In the genomic region with DNA sequence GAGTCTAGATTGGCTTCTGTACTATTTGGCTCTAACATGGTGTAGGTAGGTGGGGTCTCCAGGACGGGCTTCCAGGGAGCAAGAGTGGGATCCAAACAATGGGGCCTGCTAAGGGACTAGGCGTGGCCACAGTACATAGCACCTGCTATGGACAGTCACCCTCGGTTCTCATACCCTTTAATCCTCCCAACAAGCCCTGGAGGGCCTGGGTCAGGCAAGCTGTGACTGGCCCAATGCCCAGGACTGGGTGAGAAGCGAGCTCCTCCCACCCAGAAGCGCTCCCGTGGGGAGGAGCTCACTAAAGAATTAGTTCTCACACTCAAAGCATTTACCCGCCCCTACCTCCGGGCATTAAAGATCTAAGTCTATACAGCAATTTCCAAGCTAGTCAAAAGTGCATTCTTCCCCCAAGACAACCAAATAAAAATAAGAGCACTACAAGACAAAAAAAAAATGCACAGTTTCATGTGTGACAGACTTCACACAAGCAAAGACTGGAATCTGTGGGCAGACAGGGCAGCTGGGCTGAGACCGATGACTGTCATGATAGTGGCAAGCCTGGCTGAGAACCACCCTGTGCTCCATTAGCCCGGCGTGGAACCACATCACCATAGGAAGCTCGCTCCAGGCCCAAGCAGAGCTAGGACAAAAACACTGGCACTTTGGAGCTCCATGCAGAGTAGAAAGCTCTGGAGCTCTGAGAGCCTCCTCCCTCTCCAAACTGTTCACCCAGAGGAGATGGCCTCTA, we compare ENCODE assay signal across 8 mouse cellular contexts. TPM values are rescaled to one million over a fixed set of nuclear protein-coding genes. Genes with fewer than 3 reads are reported as not detected.
DNase-seq lines count a peak whose midpoint lies in the region; ATAC-seq and TF ChIP-seq lines count a peak whose summit lies in the region.

No protein-coding gene starts in this region.

- peaks cover 17% of the 10 kb centered on the region for H3K4me1 ChIP-seq in liver, adult 2 months (ENCODE audit: control insufficient read depth, insufficient read depth, low read length)
- H3K4me1 ChIP-seq in liver, embryonic 12.5 days = peaks cover 44% of the 10 kb centered on the region
- peaks cover 16% of the 10 kb centered on the region for H3K4me1 ChIP-seq in forebrain, embryonic 13.5 days
- H3K4me1 ChIP-seq in kidney, postnatal 0 days (replicated peaks; ENCODE audit: insufficient read depth, low read length) = peaks cover 33% of the 10 kb centered on the region
- H3K4me1 ChIP-seq in midbrain, embryonic 15.5 days = peaks cover 9% of the 10 kb centered on the region
- peaks cover 37% of the 10 kb centered on the region for H3K4me1 ChIP-seq in thymus, adult 2 months (replicated peaks; ENCODE audit: control insufficient read depth, insufficient read depth, low read length)

- H3K27me3 ChIP-seq in liver, adult 2 months (ENCODE audit: control insufficient read depth, insufficient read depth, low read length) = no peaks in the 10 kb centered on the region
- H3K27me3 ChIP-seq in liver, embryonic 12.5 days (replicated peaks) = no peaks in the 10 kb centered on the region; the same call in 1 of the 2 replicates
- no peaks in the 10 kb centered on the region for H3K27me3 ChIP-seq in forebrain, embryonic 13.5 days
- no peaks in the 10 kb centered on the region for H3K27me3 ChIP-seq in kidney, postnatal 0 days (ENCODE audit: insufficient read depth, low read length)
- H3K27me3 ChIP-seq in midbrain, embryonic 15.5 days (replicated peaks) = no peaks in the 10 kb centered on the region
- H3K27me3 ChIP-seq in thymus, adult 2 months (ENCODE audit: control insufficient read depth, insufficient read depth, low read length) = no peaks in the 10 kb centered on the region

- no peaks in the 10 kb centered on the region for H3K36me3 ChIP-seq in liver, adult 2 months (ENCODE audit: control insufficient read depth, insufficient read depth, low read length)
- H3K36me3 ChIP-seq in liver, embryonic 12.5 days = peaks cover 46% of the 10 kb centered on the region
- no peaks in the 10 kb centered on the region for H3K36me3 ChIP-seq in forebrain, embryonic 13.5 days (ENCODE audit: poor library complexity, severe bottlenecking)
- no peaks in the 10 kb centered on the region for H3K36me3 ChIP-seq in kidney, postnatal 0 days (ENCODE audit: insufficient read depth, low read length)
- H3K36me3 ChIP-seq in midbrain, embryonic 15.5 days (replicated peaks) = no peaks in the 10 kb centered on the region
- no peaks in the 10 kb centered on the region for H3K36me3 ChIP-seq in thymus, adult 2 months (ENCODE audit: control insufficient read depth, insufficient read depth, low read length)

- H3K79me2 ChIP-seq in liver, adult 2 months (ENCODE audit: control insufficient read depth, insufficient read depth, low read length) = peaks cover 9% of the 10 kb centered on the region; the same call in 1 of the 2 replicates

- H3K27ac ChIP-seq in liver, adult 2 months (replicated peaks; ENCODE audit: insufficient read depth, low read depth, low read length) = no peak overlapping the region
- no peak overlapping the region; the same call in 1 of the 2 replicates for H3K27ac ChIP-seq in liver, embryonic 12.5 days
- H3K27ac ChIP-seq in forebrain, embryonic 13.5 days = 0 out of 2 replicates have a peak overlapping the region, but pooled peaks have one; percentile 31
- peak overlapping the region; percentile 92 for H3K27ac ChIP-seq in kidney, postnatal 0 days
- H3K27ac ChIP-seq in midbrain, embryonic 15.5 days = 0 out of 2 replicates have a peak overlapping the region, but pooled peaks have one; percentile 21
- H3K27ac ChIP-seq in thymus, adult 2 months (ENCODE audit: control insufficient read depth, insufficient read depth, low read length) = no peak overlapping the region

- no peak for ATAC-seq in liver, embryonic 12.5 days
- peak; percentile 77 for ATAC-seq in forebrain, embryonic 13.5 days
- peak; percentile 27; the same call in 1 of the 2 replicates for ATAC-seq in kidney, postnatal 0 days (replicated peaks; ENCODE audit: low FRiP score, low read depth)
- ATAC-seq in midbrain, embryonic 15.5 days (replicated peaks) = 0 out of 2 replicates have a peak, but pooled peaks have one; percentile 56

- TF ChIP-seq POLR2A in liver, adult 2 months (IDR thresholded peaks at IDR 0.05; ENCODE audit: extremely low read depth, insufficient read depth, low read length) = no peak
- TF ChIP-seq POLR2A in thymus, adult 2 months (IDR thresholded peaks at IDR 0.05; ENCODE audit: control insufficient read depth, extremely low read depth, insufficient read depth, low read length, poor library complexity) = no peak

- H3K4me3 ChIP-seq in liver, adult 2 months (ENCODE audit: insufficient read depth, low read depth, low read length) = no peak overlapping the region
- H3K4me3 ChIP-seq in liver, embryonic 12.5 days = no peak overlapping the region
- no peak overlapping the region for H3K4me3 ChIP-seq in forebrain, embryonic 13.5 days
- H3K4me3 ChIP-seq in kidney, postnatal 0 days (replicated peaks; ENCODE audit: low read depth, low read length) = no peak overlapping the region
- no peak overlapping the region for H3K4me3 ChIP-seq in midbrain, embryonic 15.5 days
- no peak overlapping the region for H3K4me3 ChIP-seq in thymus, adult 2 months (ENCODE audit: control insufficient read depth, insufficient read depth, low read length)

- no peak overlapping the region for H3K4me2 ChIP-seq in liver, embryonic 12.5 days
- no peak overlapping the region for H3K4me2 ChIP-seq in forebrain, embryonic 13.5 days
- H3K4me2 ChIP-seq in kidney, postnatal 0 days (ENCODE audit: low read length) = no peak overlapping the region
- no peak overlapping the region for H3K4me2 ChIP-seq in midbrain, embryonic 15.5 days

- no peak overlapping the region for H3K9ac ChIP-seq in liver, adult 2 months (ENCODE audit: low read depth, low read length)
- H3K9ac ChIP-seq in liver, embryonic 12.5 days = no peak overlapping the region
- H3K9ac ChIP-seq in forebrain, embryonic 13.5 days = no peak overlapping the region
- 0 out of 2 replicates have a peak overlapping the region, but pooled peaks have one; percentile 6 for H3K9ac ChIP-seq in kidney, postnatal 0 days (ENCODE audit: low read depth, low read length)
- H3K9ac ChIP-seq in midbrain, embryonic 15.5 days = no peak overlapping the region

- no peaks in the 10 kb centered on the region for H3K9me3 ChIP-seq in liver, embryonic 12.5 days (replicated peaks)
- no peaks in the 10 kb centered on the region for H3K9me3 ChIP-seq in forebrain, embryonic 13.5 days (replicated peaks)
- H3K9me3 ChIP-seq in kidney, postnatal 0 days (replicated peaks; ENCODE audit: low read length) = no peaks in the 10 kb centered on the region
- no peaks in the 10 kb centered on the region for H3K9me3 ChIP-seq in midbrain, embryonic 15.5 days

- TF ChIP-seq CTCF in liver, adult 2 months (IDR thresholded peaks at IDR 0.05; ENCODE audit: low read depth, low read length) = no peak
- no peak for TF ChIP-seq CTCF in kidney, postnatal 0 days (IDR thresholded peaks at IDR 0.05; ENCODE audit: low read depth)
- no peak for TF ChIP-seq CTCF in thymus, adult 2 months (IDR thresholded peaks at IDR 0.05; ENCODE audit: borderline replicate concordance, control insufficient read depth, extremely low read depth, insufficient read depth, low read length, poor library complexity)

- WGBS in liver, adult 2 months = 55% methylated on average over 12 of the region's 12 CpGs
- 68% methylated on average over 12 of the region's 12 CpGs for WGBS in liver, embryonic 12.5 days (ENCODE audit: insufficient replicate concordance)
- 42% methylated on average over 12 of the region's 12 CpGs for WGBS in forebrain, embryonic 13.5 days
- 44% methylated on average over 12 of the region's 12 CpGs for WGBS in kidney, postnatal 0 days
- 46% methylated on average over 12 of the region's 12 CpGs for WGBS in midbrain, embryonic 15.5 days
- 91% methylated on average over 12 of the region's 12 CpGs for WGBS in thymus, adult 2 months

- DNase-seq in liver, adult 2 months (ENCODE audit: extremely low read depth, low read depth, low spot score) = peak; percentile 37
- DNase-seq in kidney, postnatal 0 days (ENCODE audit: low spot score) = peak; percentile 47
- DNase-seq in cerebellum, adult 11 months = no peak
- no peak for DNase-seq in yolk sac, embryonic 10.5 days (ENCODE audit: low spot score)
- no peak for DNase-seq in thymus, adult 2 months

RNA-seq across cellular contexts. Expression of a gene that starts 23.0 kb away (rescaled TPM):
- 76.1 and 81.6 TPM in 2 replicates for total RNA-seq in liver, adult 2 months (2014; rRNA removed)
- 140 and 148 TPM in 2 replicates for polyA plus RNA-seq in liver, adult 2 months (2012; rRNA removed)
- polyA plus RNA-seq in liver, embryonic 12.5 days (2016; fragmentation: Nextera tagmentation; extraction: Ambion mirVana) = 46.2 and 49.4 TPM in 2 replicates
- polyA plus RNA-seq in forebrain, embryonic 13.5 days (2015; fragmentation: Nextera tagmentation; extraction: Ambion mirVana) = 12.0 and 14.8 TPM in 2 replicates
- 85.1 and 89.4 TPM in 2 replicates for polyA plus RNA-seq in kidney, postnatal 0 days (2015; fragmentation: Nextera tagmentation; extraction: Ambion mirVana)
- 22.1 and 24.8 TPM in 2 replicates for polyA plus RNA-seq in midbrain, embryonic 15.5 days (2015; fragmentation: Nextera tagmentation; extraction: Ambion mirVana)
- polyA plus RNA-seq in thymus, adult 2 months (2012; rRNA removed) = 176 and 181 TPM in 2 replicates

Comparison
In these comparisons a context has a peak if more than half of its experiments do, and no peak if none do; other contexts are left out.
1. DNase-seq: peak in liver, adult 2 months (single experiment) and kidney, postnatal 0 days (single experiment); none in cerebellum, adult 11 months (single experiment), yolk sac, embryonic 10.5 days (single experiment) and thymus, adult 2 months (single experiment).
2. H3K27ac ChIP-seq: peak in forebrain, embryonic 13.5 days (single experiment), kidney, postnatal 0 days (single experiment) and midbrain, embryonic 15.5 days (single experiment); none in liver, adult 2 months (single experiment), liver, embryonic 12.5 days (single experiment) and thymus, adult 2 months (single experiment).